Mouse (Mus musculus) testis, adult 2 months (tissue): ENCODE data around the gene Pitx1.

Experiments used
- CTCF ChIP-seq: fragments of 200-500 bp; IDR thresholded peaks from 2 replicates; pipeline ENCODE4 v1.5.1; 2012; ENCODE audit warnings: low read depth, mild to moderate bottlenecking, inconsistent platforms, low read length, moderate library complexity; ENCODE audit not compliant: control insufficient read depth, insufficient read depth, insufficient replicate concordance
- POLR2A ChIP-seq: fragments of 200-500 bp; IDR thresholded peaks from 2 replicates; pipeline ENCODE4 v1.6.1; 2012; ENCODE audit warnings: low read depth, mild to moderate bottlenecking, inconsistent platforms, low read length, moderate library complexity; ENCODE audit not compliant: control insufficient read depth

- TF ChIP-seq CTCF: no peak
- no peak for TF ChIP-seq POLR2A
Measured at GRCm38 (mm10) chr13:55881431-55882202, 45.6 kb upstream of the Pitx1 start.
